Mouse (Mus musculus) kidney, adult 8-10 months (tissue): ENCODE measurements around the gene Cobll1.

Source experiments
- DNase-seq, 2 experiments: peaks; one replicate each; pipeline ENCODE4 v3.0.0; 2022

Gene Cobll1

GRCm38 (mm10) chr2:65195233-65196010 lies 43.8 kb downstream of the Cobll1 start:
- DNase-seq, result no peak

GRCm38 (mm10) chr2:65193091-65193795 lies 46.0 kb downstream of the Cobll1 start:
- DNase-seq, result no peak

GRCm38 (mm10) chr2:65191398-65191797 lies 47.8 kb downstream of the Cobll1 start:
- no peak for DNase-seq

- peak in 1 of 2 experiments; percentile 38 for DNase-seq
Measured at GRCm38 (mm10) chr2:65189346-65189745, 49.9 kb downstream of the Cobll1 start.

- no peak for DNase-seq
Measured at GRCm38 (mm10) chr2:65188585-65188984, 50.6 kb downstream of the Cobll1 start.

- no peak for DNase-seq
Measured at GRCm38 (mm10) chr2:65187652-65188051, 51.6 kb downstream of the Cobll1 start.

GRCm38 (mm10) chr2:65187164-65187563 lies 52.0 kb downstream of the Cobll1 start:
- DNase-seq, result peak in 1 of 2 experiments; percentile 57

GRCm38 (mm10) chr2:65182747-65183146 lies 56.5 kb downstream of the Cobll1 start:
- DNase-seq, result no peak

- no peak for DNase-seq
Measured at GRCm38 (mm10) chr2:65181736-65182135, 57.5 kb downstream of the Cobll1 start.

GRCm38 (mm10) chr2:65181066-65181716 lies 58.0 kb downstream of the Cobll1 start:
- DNase-seq, result no peak

GRCm38 (mm10) chr2:65175645-65176044 lies 63.6 kb downstream of the Cobll1 start:
- DNase-seq, result no peak

- DNase-seq, result peak; percentile 33 to 45
Measured at GRCm38 (mm10) chr2:65172071-65172470, 67.1 kb downstream of the Cobll1 start.

GRCm38 (mm10) chr2:65171516-65171915 lies 67.7 kb downstream of the Cobll1 start:
- peak in 1 of 2 experiments; percentile 26 for DNase-seq

GRCm38 (mm10) chr2:65170693-65171456 lies 68.3 kb downstream of the Cobll1 start:
- peak; percentile 68 to 82 for DNase-seq

GRCm38 (mm10) chr2:65170256-65170655 lies 68.9 kb downstream of the Cobll1 start:
- DNase-seq, result no peak

- no peak for DNase-seq
Measured at GRCm38 (mm10) chr2:65163990-65164389, 75.2 kb downstream of the Cobll1 start.

- no peak for DNase-seq
Measured at GRCm38 (mm10) chr2:65162625-65163024, 76.6 kb downstream of the Cobll1 start.

GRCm38 (mm10) chr2:65161715-65162114 lies 77.5 kb downstream of the Cobll1 start:
- DNase-seq, result no peak

GRCm38 (mm10) chr2:65157981-65158651 lies 81.1 kb downstream of the Cobll1 start:
- no peak for DNase-seq

GRCm38 (mm10) chr2:65157325-65157724 lies 81.9 kb downstream of the Cobll1 start:
- DNase-seq, result no peak

GRCm38 (mm10) chr2:65148928-65149327 lies 90.3 kb downstream of the Cobll1 start:
- no peak for DNase-seq

GRCm38 (mm10) chr2:65147431-65147830 lies 91.8 kb downstream of the Cobll1 start:
- DNase-seq, result no peak
